Mouse (Mus musculus): Measurements from ENCODE around the gene Zdhhc19.

GRCm38 (mm10) chr16:32610460-32611255, 114.6 kb downstream of the Zdhhc19 start:
- TF ChIP-seq GATA1 (IDR thresholded peaks at IDR 0.05; ENCODE audit: borderline replicate concordance, low read length) (no peak), FLI1 (IDR thresholded peaks at IDR 0.05; ENCODE audit: low read length) (no peak)

Measured in megakaryocyte, embryonic 14.5 days (primary cell).